Mouse (Mus musculus): ENCODE results near the gene Lhfpl2.

The Lhfpl2 gene

GRCm38 (mm10) chr13:94224717-94225705 lies 167.4 kb downstream of the Lhfpl2 start:
- DNase-seq, result no peak

- DNase-seq, result no peak
Observed at GRCm38 (mm10) chr13:94231871-94232270, 174.3 kb downstream of the Lhfpl2 start.

- DNase-seq, result no peak
Observed at GRCm38 (mm10) chr13:94239488-94239887, 181.9 kb downstream of the Lhfpl2 start.

- no peak for DNase-seq
Observed at GRCm38 (mm10) chr13:94240111-94240510, 182.5 kb downstream of the Lhfpl2 start.

DNA sequence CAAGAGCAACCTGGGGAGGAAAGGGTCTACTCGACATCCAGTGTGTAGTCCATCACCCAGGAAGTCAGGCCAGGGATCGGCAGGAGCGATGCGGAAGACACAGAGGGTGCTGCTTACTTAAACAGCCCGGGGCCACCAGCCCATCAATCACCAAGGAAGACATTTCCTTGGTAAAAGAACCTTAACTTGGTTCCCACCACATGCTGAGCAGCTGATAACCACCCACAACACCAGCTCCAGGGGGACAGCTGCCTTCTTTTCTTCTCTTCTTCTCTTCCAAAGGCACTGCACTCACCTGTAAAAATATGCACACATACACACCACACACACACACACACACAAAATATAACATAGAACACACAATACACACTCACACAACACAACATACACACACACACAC lies 183.3 kb downstream of the Lhfpl2 start:
- no peak for DNase-seq

GRCm38 (mm10) chr13:94241892-94242524 lies 184.4 kb downstream of the Lhfpl2 start:
- DNase-seq, result no peak

DNA sequence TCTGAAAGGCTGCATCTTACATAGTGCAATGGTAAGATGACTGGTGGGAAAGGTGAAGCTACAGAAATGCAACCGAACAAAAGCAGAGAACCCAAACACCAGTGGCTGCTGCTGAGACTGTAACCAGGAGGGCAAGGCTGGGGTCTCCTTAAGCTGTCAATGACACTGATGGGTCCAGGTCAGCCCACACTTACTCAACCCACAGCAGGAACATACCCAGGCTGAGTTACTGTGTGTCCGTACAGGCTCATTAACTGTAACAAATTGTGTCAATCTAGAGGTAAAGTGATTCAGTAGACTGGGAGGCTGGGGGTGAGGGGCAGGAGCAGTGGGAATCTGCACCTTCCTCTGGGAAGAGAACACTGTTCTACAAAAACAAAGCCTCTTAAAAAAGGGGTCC lies 185.3 kb downstream of the Lhfpl2 start:
- no peak for DNase-seq
